Mouse (Mus musculus) fibroblast of lung, adult 2 months (primary cell): ENCODE measurements around the gene Dnm2.
"Not testable (repeated sequence)": the region's sequence is repeated elsewhere in the genome, so short reads cannot be mapped to it uniquely, and the experiment has no call there.

Experiments
- DNase-seq: peaks from one replicate; pipeline ENCODE4 v3.0.0-alpha.2; 2011; ENCODE audit warnings: low read depth

The Dnm2 gene

DNA sequence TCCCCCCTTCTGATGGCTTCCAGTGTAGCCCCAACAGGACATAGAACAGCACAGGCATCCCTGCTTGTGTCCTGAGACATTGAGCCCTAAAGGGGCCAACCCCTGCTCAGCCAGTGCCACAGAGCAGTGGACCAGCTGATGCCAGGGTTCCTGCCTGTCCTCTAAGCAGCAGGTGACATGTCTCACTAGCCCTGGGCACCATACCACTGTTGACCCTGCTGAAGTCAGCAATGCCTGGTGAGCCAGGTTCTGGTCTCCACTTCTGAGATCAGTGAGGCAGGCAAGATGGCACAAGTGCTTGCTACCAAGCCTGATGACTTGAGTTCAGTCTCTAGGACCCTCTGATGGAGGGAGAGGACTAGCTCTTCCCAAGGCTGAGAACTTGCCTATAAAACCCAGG, 81.1 kb downstream of the Dnm2 start:
- DNase-seq: no peak

DNA sequence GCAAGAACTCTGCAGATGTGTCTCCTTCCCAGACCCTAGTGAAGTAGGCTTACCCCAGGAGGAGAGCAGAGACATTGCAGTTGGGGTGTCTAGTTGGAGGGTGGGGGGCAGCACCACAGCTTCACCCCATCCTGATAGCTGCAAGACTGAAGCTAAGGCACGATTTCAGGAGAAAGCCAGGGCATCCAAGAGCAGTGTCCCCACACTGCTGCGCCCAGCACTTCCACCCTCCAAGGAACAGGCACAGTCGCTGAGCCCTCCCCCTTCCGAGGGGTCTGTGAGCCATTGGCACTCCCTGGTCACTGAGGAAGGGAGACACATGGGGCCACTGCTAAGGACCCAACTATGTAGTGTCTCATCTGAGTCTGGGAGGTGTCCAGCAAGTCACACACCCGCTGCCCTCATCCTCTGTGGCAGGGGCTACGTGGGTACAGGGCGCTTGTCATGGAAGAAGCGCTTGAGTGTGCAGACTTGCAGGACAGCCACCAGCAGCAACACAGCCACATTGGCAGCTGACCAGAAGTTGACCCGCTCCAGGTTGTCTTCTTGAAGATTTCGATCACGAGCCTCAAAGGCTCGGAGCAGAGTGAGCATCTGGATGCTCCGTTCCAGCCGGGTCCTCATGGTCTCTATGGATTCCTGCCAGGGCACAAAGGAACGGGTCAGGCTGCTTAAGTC, 83.2 kb downstream of the Dnm2 start:
- no peak for DNase-seq

- DNase-seq: no peak
Measured at GRCm38 (mm10) chr9:21508871-21509404, 84.2 kb downstream of the Dnm2 start.

DNA sequence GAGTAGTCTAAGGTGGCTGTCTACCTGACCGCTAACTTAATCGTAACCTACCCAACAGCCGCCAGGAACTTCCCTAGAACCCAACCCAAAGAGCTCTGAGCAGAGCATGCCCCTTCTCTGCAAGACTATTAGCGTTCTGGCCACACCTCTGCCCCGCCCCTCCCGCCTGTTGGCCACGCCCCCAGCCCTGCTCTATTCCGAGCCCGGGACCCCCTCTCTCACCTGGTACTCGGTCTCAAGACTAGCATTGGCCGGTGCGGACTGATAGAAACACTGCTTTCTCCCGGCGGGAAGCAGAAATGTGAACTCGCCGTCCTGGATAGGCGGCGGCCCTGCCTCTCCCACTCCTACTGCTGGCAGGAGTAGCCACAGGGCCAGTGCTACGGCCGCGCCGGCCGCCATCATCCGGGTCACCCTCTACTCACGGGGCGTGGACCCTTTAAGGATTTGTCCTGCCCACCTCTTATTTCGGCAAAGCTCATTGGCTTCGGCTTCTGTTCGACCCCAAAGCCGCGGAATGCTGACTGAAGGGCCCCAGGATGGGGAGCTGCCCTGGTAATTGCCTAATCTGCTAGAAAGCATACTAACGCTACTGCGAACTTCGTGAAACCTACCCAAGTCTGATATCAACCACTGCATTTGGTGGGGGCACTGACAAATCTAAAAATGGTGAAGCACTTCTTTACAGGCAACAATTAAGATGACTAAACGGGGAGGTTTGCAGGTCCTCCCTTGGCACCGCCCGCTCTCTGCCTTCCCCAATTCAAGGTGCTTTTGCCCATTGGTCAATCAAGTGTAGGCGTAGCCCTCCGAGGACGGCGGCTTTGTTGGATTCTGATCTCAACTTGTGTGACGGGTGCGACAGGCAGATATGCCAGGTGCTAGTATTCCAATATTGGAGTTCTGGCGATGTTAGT, 85.3 kb downstream of the Dnm2 start, which contains the start of gene Tmed1:
Gene Tmed1, minus strand, starts transcription at position 481 of the 917 bp plus-strand sequence.
- DNase-seq: peak; percentile 96

DNA sequence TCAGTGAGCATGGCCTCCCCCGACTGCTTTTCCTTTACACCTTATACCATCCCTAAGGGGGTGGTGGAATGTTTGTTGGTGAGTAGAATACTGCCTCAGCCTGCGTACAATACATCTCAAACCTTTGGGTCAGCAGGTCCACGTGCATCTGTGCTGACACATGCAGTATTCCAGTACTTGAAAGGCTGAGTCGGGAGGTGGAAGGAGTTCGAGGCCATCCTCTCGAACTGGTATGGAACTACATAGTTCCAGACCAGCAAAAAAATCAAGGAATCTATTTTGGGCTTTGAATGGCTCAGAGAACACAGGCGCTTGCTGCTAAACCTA, 85.9 kb downstream of the Dnm2 start:
- no peak for DNase-seq

- DNase-seq: no peak
Measured at GRCm38 (mm10) chr9:21511052-21511451, 86.3 kb downstream of the Dnm2 start.

GRCm38 (mm10) chr9:21513466-21513865, 88.8 kb downstream of the Dnm2 start:
- no peak for DNase-seq

- DNase-seq: no peak
Measured at GRCm38 (mm10) chr9:21517947-21518495, 93.3 kb downstream of the Dnm2 start.

DNA sequence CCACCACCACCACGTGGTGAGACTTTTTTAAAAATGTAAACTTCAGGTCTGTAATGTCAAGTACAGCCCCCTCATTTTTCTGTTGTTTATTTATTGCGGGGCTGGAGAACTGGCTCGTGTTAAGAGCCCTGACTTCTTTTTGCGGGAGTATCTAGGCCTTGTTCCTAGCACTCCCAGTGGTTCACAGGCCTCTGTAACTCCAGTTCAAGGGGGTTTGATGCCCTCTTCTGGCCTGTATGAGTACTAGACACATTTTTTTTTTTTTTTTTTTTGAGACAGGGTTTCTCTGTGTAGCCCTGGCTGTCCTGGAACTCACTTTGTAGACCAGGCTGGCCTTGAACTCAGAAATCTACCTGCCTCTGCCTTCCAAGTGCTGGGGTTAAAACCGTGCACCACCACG, 94.0 kb downstream of the Dnm2 start:
- not testable (repeated sequence) for DNase-seq

DNA sequence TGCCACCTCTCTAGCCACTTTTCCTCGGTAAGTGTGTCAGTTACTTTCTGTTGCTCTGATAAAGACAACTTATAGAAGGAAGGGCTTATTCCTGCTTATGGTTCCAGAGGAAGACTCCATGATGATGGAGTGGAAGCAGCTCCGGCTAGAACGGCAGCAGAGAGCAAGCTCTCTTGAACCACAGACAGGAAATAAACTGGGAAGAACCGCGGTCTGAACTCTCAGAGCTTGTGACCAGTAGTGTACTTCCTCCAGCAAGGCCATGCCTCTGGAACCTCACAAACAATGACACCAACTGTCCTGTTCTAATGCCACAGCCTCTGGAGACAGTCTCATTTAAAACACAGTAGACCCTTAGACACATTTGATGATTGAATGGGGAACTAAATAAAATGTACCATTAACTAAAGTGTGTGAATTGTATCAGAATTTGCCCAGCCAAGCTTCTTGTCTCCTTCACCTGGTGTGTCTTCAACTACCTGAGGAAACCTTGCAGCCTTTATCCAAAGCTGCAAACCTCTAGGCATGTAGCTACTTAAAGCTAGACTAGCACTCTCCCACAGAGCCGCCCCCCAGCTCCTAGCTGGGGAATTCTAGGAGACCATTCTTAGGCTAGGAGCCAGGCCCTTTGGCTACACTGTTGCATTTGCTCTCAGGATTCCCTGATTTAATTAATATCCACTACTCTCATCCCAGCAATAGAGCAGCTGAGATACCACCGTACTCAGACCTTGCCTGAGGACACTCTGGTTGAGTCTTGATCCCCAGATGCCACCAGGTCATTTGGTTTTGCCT, 100.6 kb downstream of the Dnm2 start:
- no peak for DNase-seq

- DNase-seq: no peak
Measured at GRCm38 (mm10) chr9:21525937-21526633, 101.4 kb downstream of the Dnm2 start, which contains the start of gene AB124611. Gene AB124611, plus strand, starts transcription at chr9:21526176.

GRCm38 (mm10) chr9:21526634-21526944, 101.9 kb downstream of the Dnm2 start:
- DNase-seq: no peak

DNA sequence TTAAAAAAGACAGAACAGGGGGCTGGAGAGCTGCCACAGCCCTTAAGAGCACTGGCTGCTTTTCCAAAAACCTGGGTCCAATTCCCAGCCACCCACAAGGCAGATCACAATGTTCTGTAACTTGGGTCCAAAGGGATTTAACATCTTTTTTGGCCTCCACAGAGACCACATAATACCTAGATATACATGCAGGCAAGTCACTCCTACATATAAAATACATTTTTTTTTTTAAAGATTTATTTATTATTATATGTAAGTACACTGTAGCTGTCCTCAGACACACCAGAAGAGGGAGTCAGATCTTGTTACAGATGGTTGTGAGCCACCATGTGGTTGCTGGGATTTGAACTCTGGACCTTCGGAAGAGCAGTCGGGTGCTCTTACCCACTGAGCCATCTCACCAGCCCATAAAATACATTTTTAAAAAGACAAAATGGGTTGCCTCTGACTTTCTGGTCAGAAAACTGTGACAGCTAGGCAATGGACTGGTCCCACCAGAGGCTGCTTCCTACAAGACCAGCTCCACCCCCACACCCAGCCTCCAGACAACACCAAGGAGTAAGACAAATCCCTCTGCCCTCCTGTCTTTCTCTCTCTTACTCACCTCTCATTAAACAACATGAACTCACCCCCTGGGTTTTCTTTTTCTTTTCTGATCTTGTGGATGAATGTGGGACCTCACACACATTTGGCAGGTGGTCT, 102.5 kb downstream of the Dnm2 start:
- no peak for DNase-seq

DNA sequence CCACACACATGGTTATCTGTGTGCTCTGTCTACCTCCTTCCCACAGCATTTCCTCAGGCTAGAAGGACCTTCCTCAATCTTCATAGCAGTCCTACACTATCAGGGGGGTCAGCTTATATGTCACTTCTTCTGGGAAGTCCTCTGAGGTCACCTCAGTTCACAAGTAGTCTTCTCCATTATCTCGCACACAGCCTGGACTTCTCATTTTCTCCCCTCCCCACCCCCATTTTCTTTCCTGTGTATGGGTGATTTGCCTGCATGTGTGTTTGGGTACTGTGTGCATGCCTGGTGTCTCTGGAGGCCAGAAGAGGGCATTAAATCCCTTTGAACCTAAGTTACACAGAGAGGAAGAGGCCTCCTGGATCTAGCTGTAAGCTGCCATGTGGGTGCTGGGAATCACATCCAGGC, 103.2 kb downstream of the Dnm2 start:
- no peak for DNase-seq

- DNase-seq: no peak
Measured at GRCm38 (mm10) chr9:21536501-21536900, 111.8 kb downstream of the Dnm2 start.

DNA sequence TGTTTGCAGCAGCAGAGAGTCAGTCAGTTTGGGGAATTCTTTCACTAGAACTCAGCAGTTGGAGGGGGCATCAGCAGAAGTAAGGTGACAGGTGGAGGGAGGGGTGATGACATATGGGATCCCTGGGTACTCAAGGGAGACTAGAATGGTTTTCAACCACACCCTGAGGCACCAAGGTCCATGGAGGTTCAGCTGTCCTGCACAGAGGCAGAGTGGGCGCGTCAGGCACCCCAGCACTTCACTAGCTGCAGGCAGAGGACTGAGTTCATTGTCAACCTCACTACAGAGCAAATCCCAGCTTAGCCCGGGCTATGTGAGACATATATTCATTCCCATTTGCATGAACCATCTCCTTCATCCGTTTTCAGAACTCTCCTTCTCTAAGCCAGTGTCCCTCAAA, 112.3 kb downstream of the Dnm2 start:
- DNase-seq: no peak

DNA sequence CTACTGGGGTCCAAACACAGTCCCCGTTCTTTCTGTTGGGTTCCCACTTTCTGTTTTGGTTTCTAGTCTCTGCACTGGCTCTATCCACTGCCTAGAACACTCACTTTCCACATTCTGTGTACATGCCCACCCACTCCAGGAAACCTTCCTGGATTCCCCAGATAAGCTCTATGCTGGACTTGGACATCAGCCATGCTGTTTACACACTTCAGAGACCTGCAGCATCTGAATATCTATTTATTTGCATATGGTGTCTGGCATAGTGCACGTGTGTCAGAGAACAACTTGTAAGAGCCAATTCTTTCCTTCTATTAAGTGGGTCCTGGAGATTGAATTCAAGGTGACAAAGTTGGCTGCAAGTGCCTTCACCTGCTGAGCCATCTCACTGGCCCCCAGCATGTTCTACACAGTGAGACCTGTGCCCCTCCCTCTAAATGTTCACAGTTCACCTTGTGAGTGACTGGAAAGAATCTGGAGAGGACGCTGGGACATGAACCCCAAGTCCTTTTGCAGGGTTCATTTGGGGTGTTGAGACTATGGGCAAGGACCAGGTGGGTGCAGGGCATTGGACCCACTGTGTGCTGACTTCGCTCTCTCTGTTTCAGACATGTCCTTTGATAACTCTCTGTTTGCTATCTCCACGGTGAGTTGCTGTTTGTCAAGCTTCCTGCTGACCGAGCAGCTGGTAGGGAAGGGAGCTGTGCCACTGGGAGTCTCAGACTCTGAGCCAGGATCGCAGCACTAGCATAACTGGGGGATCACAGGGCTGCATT, 115.5 kb downstream of the Dnm2 start:
- DNase-seq: no peak

DNA sequence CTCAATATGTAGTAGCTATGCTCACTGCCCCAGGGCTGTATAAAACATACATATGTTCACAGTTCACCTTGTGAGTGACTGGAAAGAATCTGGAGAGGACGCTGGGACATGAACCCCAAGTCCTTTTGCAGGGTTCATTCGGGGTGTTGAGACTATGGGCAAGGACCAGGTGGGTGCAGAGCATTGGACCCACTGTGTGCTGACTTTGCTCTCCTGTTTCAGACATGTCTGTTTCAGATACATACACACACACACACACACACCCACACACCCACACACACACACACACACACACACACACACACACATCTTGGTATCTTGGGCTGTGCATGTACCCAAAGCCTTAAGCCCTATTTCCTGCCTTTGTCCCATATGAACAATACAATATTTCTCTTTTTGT, 117.3 kb downstream of the Dnm2 start:
- DNase-seq: not testable (repeated sequence)

- DNase-seq: no peak
Measured at GRCm38 (mm10) chr9:21545351-21545915, 120.7 kb downstream of the Dnm2 start.
